Mouse (Mus musculus): ENCODE measurements around the gene Cd4. TPM values are rescaled to one million over a fixed set of nuclear protein-coding genes. Genes with fewer than 3 reads are reported as not detected.
"Not testable (repeated sequence)": the region's sequence is repeated elsewhere in the genome, so short reads cannot be mapped to it uniquely, and the experiment has no call there.

Gene Cd4
- polyA plus RNA-seq, 1 experiment = 0.14 TPM

GRCm38 (mm10) chr6:124834512-124835081, 53.4 kb downstream of the Cd4 start:
- TF ChIP-seq POLR2A (IDR thresholded peaks at IDR 0.05; ENCODE audit: borderline replicate concordance, extremely low read depth, insufficient read depth, insufficient read length, poor library complexity, severe bottlenecking) = no peak
- TF ChIP-seq CTCF (IDR thresholded peaks at IDR 0.05; ENCODE audit: borderline replicate concordance, extremely low read depth, insufficient read depth, insufficient read length) = no peak
- no peak for DNase-seq (ENCODE audit: low read depth)

- DNase-seq (ENCODE audit: low read depth) = no peak
- TF ChIP-seq POLR2A (IDR thresholded peaks at IDR 0.05; ENCODE audit: borderline replicate concordance, extremely low read depth, insufficient read depth, insufficient read length, poor library complexity, severe bottlenecking) (no peak), CTCF (IDR thresholded peaks at IDR 0.05; ENCODE audit: borderline replicate concordance, extremely low read depth, insufficient read depth, insufficient read length) (no peak)
Observed at GRCm38 (mm10) chr6:124831649-124832048, 56.4 kb downstream of the Cd4 start.

- DNase-seq (ENCODE audit: low read depth) = not testable (repeated sequence)
Observed at GRCm38 (mm10) chr6:124831199-124831598, 56.8 kb downstream of the Cd4 start.

GRCm38 (mm10) chr6:124829799-124830700, 58.0 kb downstream of the Cd4 start:
- DNase-seq (ENCODE audit: low read depth) = peak; percentile 99
- TF ChIP-seq POLR2A (IDR thresholded peaks at IDR 0.05; ENCODE audit: borderline replicate concordance, extremely low read depth, insufficient read depth, insufficient read length, poor library complexity, severe bottlenecking) (no peak), CTCF (IDR thresholded peaks at IDR 0.05; ENCODE audit: borderline replicate concordance, extremely low read depth, insufficient read depth, insufficient read length) (peak; percentile 2; the same call in 1 of the 2 replicates)

- peak; percentile 100 for DNase-seq (ENCODE audit: low read depth)
- TF ChIP-seq POLR2A (IDR thresholded peaks at IDR 0.05; ENCODE audit: borderline replicate concordance, extremely low read depth, insufficient read depth, insufficient read length, poor library complexity, severe bottlenecking) (peak; percentile 84; the same call in 1 of the 2 replicates), CTCF (IDR thresholded peaks at IDR 0.05; ENCODE audit: borderline replicate concordance, extremely low read depth, insufficient read depth, insufficient read length) (0 out of 2 replicates have a peak, but pooled peaks have one; percentile 8)
Observed at GRCm38 (mm10) chr6:124828868-124829798, 58.9 kb downstream of the Cd4 start, which contains the start of the genes Usp5 and Cdca3. TSS of gene Usp5 (minus strand) at chr6:124829484. TSS of gene Cdca3 (plus strand) at chr6:124829547.

- TF ChIP-seq CTCF (IDR thresholded peaks at IDR 0.05; ENCODE audit: borderline replicate concordance, extremely low read depth, insufficient read depth, insufficient read length) (no peak), POLR2A (IDR thresholded peaks at IDR 0.05; ENCODE audit: borderline replicate concordance, extremely low read depth, insufficient read depth, insufficient read length, poor library complexity, severe bottlenecking) (no peak)
- peak; percentile 70 for DNase-seq (ENCODE audit: low read depth)
Observed at GRCm38 (mm10) chr6:124828101-124828592, 59.9 kb downstream of the Cd4 start.

GRCm38 (mm10) chr6:124822049-124822448, 66.0 kb downstream of the Cd4 start:
- no peak for DNase-seq (ENCODE audit: low read depth)
- TF ChIP-seq CTCF (IDR thresholded peaks at IDR 0.05; ENCODE audit: borderline replicate concordance, extremely low read depth, insufficient read depth, insufficient read length) (no peak), POLR2A (IDR thresholded peaks at IDR 0.05; ENCODE audit: borderline replicate concordance, extremely low read depth, insufficient read depth, insufficient read length, poor library complexity, severe bottlenecking) (no peak)

GRCm38 (mm10) chr6:124820891-124821290, 67.1 kb downstream of the Cd4 start:
- no peak for DNase-seq (ENCODE audit: low read depth)
- TF ChIP-seq POLR2A (IDR thresholded peaks at IDR 0.05; ENCODE audit: borderline replicate concordance, extremely low read depth, insufficient read depth, insufficient read length, poor library complexity, severe bottlenecking) = no peak
- no peak for TF ChIP-seq CTCF (IDR thresholded peaks at IDR 0.05; ENCODE audit: borderline replicate concordance, extremely low read depth, insufficient read depth, insufficient read length)

GRCm38 (mm10) chr6:124817971-124818370, 70.0 kb downstream of the Cd4 start:
- no peak for TF ChIP-seq CTCF (IDR thresholded peaks at IDR 0.05; ENCODE audit: borderline replicate concordance, extremely low read depth, insufficient read depth, insufficient read length)
- no peak for TF ChIP-seq POLR2A (IDR thresholded peaks at IDR 0.05; ENCODE audit: borderline replicate concordance, extremely low read depth, insufficient read depth, insufficient read length, poor library complexity, severe bottlenecking)
- no peak for DNase-seq (ENCODE audit: low read depth)

GRCm38 (mm10) chr6:124817563-124817962, 70.5 kb downstream of the Cd4 start:
- no peak for DNase-seq (ENCODE audit: low read depth)
- TF ChIP-seq CTCF (IDR thresholded peaks at IDR 0.05; ENCODE audit: borderline replicate concordance, extremely low read depth, insufficient read depth, insufficient read length) (no peak), POLR2A (IDR thresholded peaks at IDR 0.05; ENCODE audit: borderline replicate concordance, extremely low read depth, insufficient read depth, insufficient read length, poor library complexity, severe bottlenecking) (no peak)

- TF ChIP-seq CTCF (IDR thresholded peaks at IDR 0.05; ENCODE audit: borderline replicate concordance, extremely low read depth, insufficient read depth, insufficient read length) (no peak), POLR2A (IDR thresholded peaks at IDR 0.05; ENCODE audit: borderline replicate concordance, extremely low read depth, insufficient read depth, insufficient read length, poor library complexity, severe bottlenecking) (no peak)
- DNase-seq (ENCODE audit: low read depth) = no peak
Observed at GRCm38 (mm10) chr6:124817125-124817524, 70.9 kb downstream of the Cd4 start.

Measured in brain, embryonic 14.5 days (tissue).